Mouse (Mus musculus) thymus, adult 2 months (tissue): ENCODE measurements at regions not wholly inside any gene's neighbourhood (a gene's known extent, or its start where the extent isn't known, plus 50 kb on each side); places are given as distances from the start of the nearest gene placed in this dataset.

Experiments
- CTCF ChIP-seq: fragments of 200-500 bp; IDR thresholded peaks from 2 replicates; pipeline ENCODE4 v1.5.1; 2012; ENCODE audit warnings: mild to moderate bottlenecking, control low read depth, low read length, moderate library complexity, borderline replicate concordance; ENCODE audit not compliant: control insufficient read depth, poor library complexity, insufficient read depth; ENCODE audit errors: extremely low read depth
- POLR2A ChIP-seq: fragments of 200-500 bp; IDR thresholded peaks from 2 replicates; pipeline ENCODE4 v1.6.1; 2012; ENCODE audit warnings: mild to moderate bottlenecking, low read length, control low read depth, moderate library complexity; ENCODE audit not compliant: control insufficient read depth, poor library complexity, insufficient read depth; ENCODE audit errors: extremely low read depth

DNA sequence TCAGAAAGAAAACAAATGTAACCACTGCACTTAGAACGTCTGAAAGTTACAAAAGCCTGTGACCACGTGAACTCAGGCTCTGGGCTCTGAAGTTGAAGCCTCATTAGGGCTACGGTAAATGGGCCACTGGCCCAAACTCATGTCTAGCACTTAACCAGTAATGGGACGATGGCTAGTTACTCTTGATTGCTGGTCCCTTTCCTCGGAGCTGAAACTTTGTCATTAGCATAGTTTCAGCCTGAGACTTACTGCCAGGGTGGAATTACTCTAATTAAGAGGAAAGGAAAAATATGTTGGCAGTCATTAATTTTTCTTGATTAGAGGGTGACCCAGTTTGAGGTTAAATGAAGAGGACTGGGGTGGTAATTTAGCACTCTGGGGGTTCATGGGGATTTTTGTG is 192.6 kb downstream of the Slc4a3 start:
- TF ChIP-seq CTCF = no peak
- no peak for TF ChIP-seq POLR2A
